Mouse (Mus musculus) thymus, adult 2 months (tissue): Measurements from ENCODE around the gene Olfr707. TPM values are rescaled to one million over a fixed set of nuclear protein-coding genes. Genes with fewer than 3 reads are reported as not detected.
"Not testable (repeated sequence)": the region's sequence is repeated elsewhere in the genome, so short reads cannot be mapped to it uniquely, and the experiment has no call there.

ENCODE experiments used
- DNase-seq: peaks from one replicate; pipeline ENCODE4 v3.0.0; 2021
- H3K27ac ChIP-seq: fragments of 200-500 bp; 2 replicates; pipeline ENCODE4 v1.5.1; 2012; ENCODE audit warnings: low read length, control low read depth; ENCODE audit not compliant: control insufficient read depth, insufficient read depth
- H3K27me3 ChIP-seq: fragments of 200-500 bp; 2 replicates; pipeline ENCODE4 v1.6.1; 2012; ENCODE audit warnings: mild to moderate bottlenecking, low read length, moderate library complexity, mixed read lengths; ENCODE audit not compliant: control insufficient read depth, insufficient read depth
- H3K36me3 ChIP-seq: fragments of 200-500 bp; 2 replicates; pipeline ENCODE4 v1.6.1; 2012; ENCODE audit warnings: mild to moderate bottlenecking, low read length, moderate library complexity; ENCODE audit not compliant: control insufficient read depth, insufficient read depth
- H3K4me1 ChIP-seq: fragments of 200-500 bp; replicated peaks from 2 replicates; pipeline ENCODE4 v1.6.1; 2012; ENCODE audit warnings: low read length; ENCODE audit not compliant: control insufficient read depth, insufficient read depth
- H3K4me3 ChIP-seq: fragments of 200-500 bp; 2 replicates; pipeline ENCODE4 v1.5.1; 2012; ENCODE audit warnings: mild to moderate bottlenecking, low read length, control low read depth, moderate library complexity; ENCODE audit not compliant: control insufficient read depth, insufficient read depth
- CTCF ChIP-seq: fragments of 200-500 bp; IDR thresholded peaks from 2 replicates; pipeline ENCODE4 v1.5.1; 2012; ENCODE audit warnings: mild to moderate bottlenecking, control low read depth, low read length, moderate library complexity, borderline replicate concordance; ENCODE audit not compliant: control insufficient read depth, poor library complexity, insufficient read depth; ENCODE audit errors: extremely low read depth
- POLR2A ChIP-seq: fragments of 200-500 bp; IDR thresholded peaks from 2 replicates; pipeline ENCODE4 v1.6.1; 2012; ENCODE audit warnings: mild to moderate bottlenecking, low read length, control low read depth, moderate library complexity; ENCODE audit not compliant: control insufficient read depth, poor library complexity, insufficient read depth; ENCODE audit errors: extremely low read depth
- WGBS: fragments of 180-500 bp; shearing (Covaris S2); methylation state at CpG from one replicate; pipeline ENCODE4 v1.1.7; 2018; 5-methylcytosine and 5-hydroxymethylcytosine counted together
- polyA plus RNA-seq: library from polyadenylated mRNA; depleted of rRNA; stranded (reverse); fragments of >200 nt; gene quantifications from 2 replicates; pipeline ENCODE4 v1.2.3, GENCODE M21; 2012; rRNA removed

Olfr707 gene
- not detected in 2 replicates for polyA plus RNA-seq

DNA sequence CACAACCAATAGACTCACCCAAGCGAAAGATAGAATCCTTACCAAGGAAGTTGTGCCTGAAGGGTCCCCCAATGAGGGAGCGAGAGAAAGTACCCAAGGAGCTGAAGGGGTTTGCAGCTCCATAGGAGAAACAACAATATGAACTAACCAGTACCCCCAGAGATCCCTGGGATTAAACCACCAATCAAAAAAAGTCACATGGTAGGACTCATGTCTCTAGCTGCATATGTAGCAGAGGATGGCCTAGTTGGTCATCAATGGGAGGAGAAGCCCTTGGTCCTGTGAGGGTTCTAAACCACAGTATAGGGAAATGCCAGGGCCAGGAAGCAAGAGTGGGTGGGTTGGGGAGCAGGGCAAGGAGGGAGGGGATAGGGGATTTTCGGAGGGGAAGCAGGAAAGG lies at the start of gene Olfr707:
Olfr707 (minus strand) TSS at position 101 of the 400 bp plus-strand sequence.
- DNase-seq, H3K27me3 ChIP-seq, H3K27ac ChIP-seq, H3K4me1 ChIP-seq, H3K4me3 ChIP-seq, H3K36me3 ChIP-seq: not testable (repeated sequence)
- 94% methylated on average over 3 of the region's 3 CpGs for WGBS

DNA sequence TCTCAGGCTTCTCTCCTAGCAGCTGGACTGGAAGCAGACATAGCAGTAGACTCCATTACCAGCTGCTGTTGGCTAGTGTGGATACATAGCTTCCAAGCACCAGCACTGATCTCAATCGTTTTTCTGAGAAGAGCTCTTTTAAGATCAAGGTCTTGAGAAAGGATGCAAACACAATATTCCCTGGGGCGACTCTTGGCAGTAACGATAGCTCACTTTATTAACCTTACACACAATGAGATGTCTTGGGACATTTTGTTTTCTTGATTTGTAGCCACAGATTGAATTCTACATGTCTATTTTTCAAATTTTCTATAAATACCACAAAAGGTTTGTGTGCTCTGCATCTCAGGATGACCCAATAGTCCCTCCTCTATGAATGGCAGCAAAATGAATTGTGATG lies 47.2 kb upstream of the Olfr707 start, which contains the start of gene Olfr710:
Olfr710 (minus strand) TSS at position 101 of the 400 bp plus-strand sequence.
- no peaks in the 10 kb centered on the region for H3K36me3 ChIP-seq
- H3K4me1 ChIP-seq, result no peaks in the 10 kb centered on the region
- no peak for DNase-seq
- no peaks in the 10 kb centered on the region for H3K27me3 ChIP-seq
- 90% methylated on average over 3 of the region's 3 CpGs for WGBS
- H3K4me3 ChIP-seq, result no peak within 1 kb of the TSS
- H3K27ac ChIP-seq, result no peak within 1 kb of the TSS
- TF ChIP-seq CTCF (no peak), POLR2A (no peak)

DNA sequence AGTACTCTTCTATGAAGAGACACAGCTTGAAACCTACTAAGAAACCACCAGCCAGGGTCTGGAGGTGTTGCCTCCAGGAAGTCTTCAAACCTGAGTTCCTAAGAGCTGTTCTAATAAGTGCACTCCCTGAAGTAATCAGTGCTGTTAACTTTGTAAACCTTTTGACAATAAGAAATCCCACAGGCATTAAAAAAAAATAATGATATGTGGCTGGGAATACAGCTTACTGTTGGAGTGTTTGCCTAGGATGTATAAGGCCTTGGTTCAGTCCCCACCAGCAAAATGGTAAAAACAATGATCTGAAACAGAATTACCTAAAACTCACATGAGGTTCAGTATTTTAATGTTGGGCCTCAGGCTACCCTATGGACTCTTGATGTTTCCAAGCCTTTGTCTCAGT lies 31.1 kb upstream of the Olfr707 start, which contains the start of gene Olfr709-ps1:
Olfr709-ps1 (minus strand) TSS at position 101 of the 400 bp plus-strand sequence.
- TF ChIP-seq CTCF (no peak), POLR2A (no peak)
- H3K36me3 ChIP-seq, result no peaks in the 10 kb centered on the region
- H3K4me3 ChIP-seq, result no peak within 1 kb of the TSS
- no peak within 1 kb of the TSS for H3K27ac ChIP-seq
- H3K27me3 ChIP-seq, result no peaks in the 10 kb centered on the region
- DNase-seq, result no peak
- H3K4me1 ChIP-seq, result no peaks in the 10 kb centered on the region

DNA sequence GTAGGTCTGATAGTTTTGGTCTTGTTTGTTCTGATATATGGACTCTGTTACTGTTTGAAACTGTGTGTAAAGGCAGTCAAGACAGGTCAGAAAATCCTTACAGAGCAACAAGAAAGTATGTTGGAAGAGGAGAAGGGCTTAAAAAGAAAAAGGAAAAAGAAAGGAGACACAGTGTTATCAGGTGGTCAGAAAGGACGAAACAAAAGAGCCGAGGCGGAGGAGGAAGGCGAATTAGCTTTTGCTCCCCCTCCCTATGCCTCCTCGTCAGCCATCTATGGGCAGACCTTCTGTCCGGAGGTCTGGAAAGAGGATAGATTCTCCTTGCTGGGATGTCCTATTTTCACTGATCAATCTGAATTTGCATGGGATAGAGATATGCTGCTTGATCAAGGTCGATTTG lies 19.9 kb upstream of the Olfr707 start:
- not testable (repeated sequence) for H3K4me1 ChIP-seq, H3K36me3 ChIP-seq, DNase-seq, H3K27me3 ChIP-seq, H3K27ac ChIP-seq, H3K4me3 ChIP-seq
- 95% methylated on average over 7 of the region's 7 CpGs for WGBS

DNA sequence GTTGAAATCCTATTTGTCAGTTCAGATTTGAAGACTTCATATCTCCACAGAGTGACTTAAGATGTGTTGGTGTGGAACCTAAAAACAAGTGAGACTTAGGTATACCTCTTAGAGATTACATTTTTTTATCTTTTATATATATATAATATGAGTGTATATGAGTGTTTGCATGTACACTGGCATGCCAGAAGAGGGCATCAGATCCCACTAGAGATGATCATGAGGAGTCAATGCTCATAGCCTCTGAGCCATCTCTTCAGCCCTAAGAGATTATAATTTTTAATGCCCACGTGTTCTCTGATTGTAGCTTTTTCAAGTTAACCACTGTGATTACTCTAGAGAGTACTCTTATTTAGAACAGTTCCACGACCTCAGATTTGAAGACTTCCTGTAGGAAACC lies 6.6 kb upstream of the Olfr707 start, which contains the start of gene Olfr1532-ps1:
Olfr1532-ps1 (plus strand) TSS at position 326 of the 400 bp plus-strand sequence.
- H3K36me3 ChIP-seq, result no peaks in the 10 kb centered on the region
- WGBS, result 78% methylated on average over 2 of the region's 2 CpGs
- H3K27ac ChIP-seq, result no peak within 1 kb of the TSS
- DNase-seq, result no peak
- no peaks in the 10 kb centered on the region for H3K4me1 ChIP-seq
- H3K4me3 ChIP-seq, result no peak within 1 kb of the TSS
- no peaks in the 10 kb centered on the region for H3K27me3 ChIP-seq
- TF ChIP-seq POLR2A, result no peak
- TF ChIP-seq CTCF, result no peak

DNA sequence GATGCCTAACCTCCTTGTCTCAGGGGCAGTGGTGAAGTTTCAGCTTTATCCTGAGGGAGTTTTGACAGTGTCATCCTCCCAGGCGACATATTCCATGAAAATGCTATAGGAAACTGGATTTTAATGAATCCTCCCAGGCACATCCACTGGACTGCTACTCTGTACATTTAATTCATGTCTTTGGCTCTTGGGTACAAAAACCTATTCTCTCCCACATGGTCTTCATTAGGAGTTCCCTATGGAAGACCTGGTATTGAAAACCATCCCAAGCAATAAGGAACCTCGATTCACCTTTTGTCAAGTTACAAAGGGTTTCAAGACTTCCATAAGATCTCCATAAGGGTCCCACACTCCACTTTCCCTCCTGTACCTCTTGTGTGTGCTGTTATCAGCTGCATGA lies 13.0 kb downstream of the Olfr707 start, which contains the start of gene Olfr706:
Olfr706 (minus strand) TSS at position 101 of the 400 bp plus-strand sequence.
- TF ChIP-seq CTCF, result no peak
- no peak for TF ChIP-seq POLR2A
- H3K4me1 ChIP-seq, result no peaks in the 10 kb centered on the region

DNA sequence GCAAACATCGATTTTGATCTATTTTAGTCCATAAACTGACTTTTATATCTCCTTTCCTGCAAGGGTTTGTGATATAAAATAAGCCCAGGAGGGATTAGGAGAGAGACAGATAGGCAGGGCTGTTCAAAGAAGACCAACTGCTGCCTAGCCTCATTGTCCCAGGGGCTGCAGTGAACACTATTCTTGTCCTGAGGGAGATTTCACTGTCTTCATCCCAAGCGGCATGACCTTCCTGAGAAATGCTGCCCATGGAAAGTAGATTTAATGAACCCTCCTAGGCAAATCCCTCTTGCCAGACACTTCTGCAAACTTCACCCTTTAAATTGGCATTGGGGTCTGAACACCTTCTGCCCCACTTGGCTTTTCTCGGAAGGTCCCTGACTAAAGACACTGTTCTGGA lies 24.2 kb downstream of the Olfr707 start, which contains the start of gene Olfr705:
Olfr705 (minus strand) TSS at position 101 of the 400 bp plus-strand sequence.
- H3K27ac ChIP-seq, result no peak within 1 kb of the TSS
- no peak for DNase-seq
- TF ChIP-seq POLR2A (no peak), CTCF (no peak)

More for the DNA sequence above, 13.0 kb downstream of the Olfr707 start, which contains the start of gene Olfr706:
- Histone ChIP-seq H3K4me3 (no peak within 1 kb of the TSS), H3K36me3 (no peaks in the 10 kb centered on the region), H3K27me3 (no peaks in the 10 kb centered on the region), H3K27ac (no peak within 1 kb of the TSS)
- DNase-seq, result no peak
- 92% methylated on average over 2 of the region's 2 CpGs for WGBS

More for the DNA sequence above, 24.2 kb downstream of the Olfr707 start, which contains the start of gene Olfr705:
- 89% methylated on average over 3 of the region's 3 CpGs for WGBS
- no peak within 1 kb of the TSS for H3K4me3 ChIP-seq
- H3K27me3 ChIP-seq, result no peaks in the 10 kb centered on the region
- H3K4me1 ChIP-seq, result no peaks in the 10 kb centered on the region
- no peaks in the 10 kb centered on the region for H3K36me3 ChIP-seq
